Mouse (Mus musculus): ENCODE results near the gene Sbds. TPM values are rescaled to one million over a fixed set of nuclear protein-coding genes. Genes with fewer than 3 reads are reported as not detected.

Sbds gene
- polyA plus RNA-seq, 1 experiment = 24.4 TPM

- Histone ChIP-seq H3K36me3 (ENCODE audit: control insufficient read depth, insufficient read depth, low read length) (peaks cover 43% of the 10 kb centered on the region), H3K27ac (ENCODE audit: control insufficient read depth, insufficient read depth, low read length) (no peak overlapping the region), H3K4me3 (ENCODE audit: control insufficient read depth, insufficient read depth, low read length) (no peak overlapping the region), H3K4me1 (replicated peaks; ENCODE audit: control insufficient read depth, insufficient read depth, low read length) (no peaks in the 10 kb centered on the region), H3K27me3 (ENCODE audit: control insufficient read depth, insufficient read depth, low read length) (no peaks in the 10 kb centered on the region)
- 89% methylated on average over 7 of the region's 7 CpGs for WGBS
- DNase-seq = no peak
- no peak for TF ChIP-seq POLR2A (IDR thresholded peaks at IDR 0.05; ENCODE audit: control insufficient read depth, extremely low read depth, insufficient read depth, low read length, poor library complexity)
Measured at GRCm38 (mm10) chr5:130278011-130278472, 22.7 kb upstream of the Sbds start.

DNA sequence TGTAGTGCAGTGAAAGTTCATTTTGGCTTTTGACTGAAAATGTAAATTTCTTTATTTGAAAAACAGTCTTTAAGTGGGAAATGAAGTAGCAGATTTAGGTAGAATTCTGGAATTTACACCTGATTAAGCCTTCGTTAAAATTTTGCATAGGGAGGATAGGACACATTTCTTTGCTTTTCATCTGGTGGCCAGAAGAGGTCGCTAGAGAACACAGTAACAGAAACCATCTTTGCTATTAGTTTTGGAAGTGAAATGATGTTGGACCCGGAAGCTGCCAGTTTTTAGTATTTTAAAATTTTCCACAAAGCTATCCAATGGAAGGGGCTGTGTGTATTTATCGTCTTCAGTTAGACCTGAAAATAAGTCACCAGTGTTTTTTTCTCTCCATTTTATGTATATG is 20.2 kb upstream of the Sbds start:
- H3K27ac ChIP-seq (ENCODE audit: control insufficient read depth, insufficient read depth, low read length) = no peak overlapping the region
- H3K4me3 ChIP-seq (ENCODE audit: control insufficient read depth, insufficient read depth, low read length) = no peak overlapping the region
- no peak for TF ChIP-seq CTCF (IDR thresholded peaks at IDR 0.05; ENCODE audit: borderline replicate concordance, control insufficient read depth, extremely low read depth, insufficient read depth, low read length, poor library complexity)
- TF ChIP-seq POLR2A (IDR thresholded peaks at IDR 0.05; ENCODE audit: control insufficient read depth, extremely low read depth, insufficient read depth, low read length, poor library complexity) = no peak
- no peaks in the 10 kb centered on the region for H3K4me1 ChIP-seq (replicated peaks; ENCODE audit: control insufficient read depth, insufficient read depth, low read length)
- H3K36me3 ChIP-seq (ENCODE audit: control insufficient read depth, insufficient read depth, low read length) = peaks cover 38% of the 10 kb centered on the region
- DNase-seq = peak; percentile 17
- H3K27me3 ChIP-seq (ENCODE audit: control insufficient read depth, insufficient read depth, low read length) = no peaks in the 10 kb centered on the region
- 56% methylated on average over 4 of the region's 4 CpGs for WGBS

GRCm38 (mm10) chr5:130273046-130273445 is 17.7 kb upstream of the Sbds start:
- TF ChIP-seq POLR2A (IDR thresholded peaks at IDR 0.05; ENCODE audit: control insufficient read depth, extremely low read depth, insufficient read depth, low read length, poor library complexity) (no peak), CTCF (IDR thresholded peaks at IDR 0.05; ENCODE audit: borderline replicate concordance, control insufficient read depth, extremely low read depth, insufficient read depth, low read length, poor library complexity) (no peak)
- H3K27me3 ChIP-seq (ENCODE audit: control insufficient read depth, insufficient read depth, low read length) = no peaks in the 10 kb centered on the region
- peaks cover 27% of the 10 kb centered on the region for H3K36me3 ChIP-seq (ENCODE audit: control insufficient read depth, insufficient read depth, low read length)
- H3K4me3 ChIP-seq (ENCODE audit: control insufficient read depth, insufficient read depth, low read length) = no peak overlapping the region
- H3K27ac ChIP-seq (ENCODE audit: control insufficient read depth, insufficient read depth, low read length) = no peak overlapping the region
- no peaks in the 10 kb centered on the region for H3K4me1 ChIP-seq (replicated peaks; ENCODE audit: control insufficient read depth, insufficient read depth, low read length)
- WGBS = 99% methylated on average over 6 of the region's 6 CpGs
- DNase-seq = no peak

- H3K4me3 ChIP-seq (ENCODE audit: control insufficient read depth, insufficient read depth, low read length) = no peak overlapping the region
- 97% methylated on average over 1 of the region's 1 CpGs for WGBS
- peak; percentile 13 for DNase-seq
- TF ChIP-seq CTCF (IDR thresholded peaks at IDR 0.05; ENCODE audit: borderline replicate concordance, control insufficient read depth, extremely low read depth, insufficient read depth, low read length, poor library complexity) = no peak
- no peak for TF ChIP-seq POLR2A (IDR thresholded peaks at IDR 0.05; ENCODE audit: control insufficient read depth, extremely low read depth, insufficient read depth, low read length, poor library complexity)
- H3K27me3 ChIP-seq (ENCODE audit: control insufficient read depth, insufficient read depth, low read length) = no peaks in the 10 kb centered on the region
- H3K36me3 ChIP-seq (ENCODE audit: control insufficient read depth, insufficient read depth, low read length) = peaks cover 27% of the 10 kb centered on the region
- no peaks in the 10 kb centered on the region for H3K4me1 ChIP-seq (replicated peaks; ENCODE audit: control insufficient read depth, insufficient read depth, low read length)
- H3K27ac ChIP-seq (ENCODE audit: control insufficient read depth, insufficient read depth, low read length) = no peak overlapping the region
Measured at GRCm38 (mm10) chr5:130272344-130272743, 17.0 kb upstream of the Sbds start.

DNA sequence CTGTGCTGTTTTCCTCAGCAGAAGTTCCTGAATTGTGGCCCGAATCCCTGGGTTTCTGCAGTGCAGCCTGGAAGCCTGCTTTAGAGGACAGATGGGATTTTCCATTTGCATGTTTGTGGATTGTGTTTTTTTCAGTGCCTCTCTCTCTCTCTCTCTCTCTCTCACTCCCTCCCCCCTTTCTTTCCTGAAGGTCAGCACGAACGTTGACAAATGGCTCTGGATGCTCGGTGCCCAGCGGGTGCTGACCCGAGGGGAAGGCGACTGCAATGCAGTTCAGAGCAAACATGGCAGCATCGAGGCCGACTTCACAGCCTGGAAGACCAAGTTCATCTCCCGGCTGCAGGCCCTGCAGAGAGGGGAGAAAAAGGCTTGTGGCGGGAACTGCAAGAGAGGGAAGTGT is 13.6 kb upstream of the Sbds start:
- no peak for DNase-seq
- Histone ChIP-seq H3K27ac (ENCODE audit: control insufficient read depth, insufficient read depth, low read length) (no peak overlapping the region), H3K4me3 (ENCODE audit: control insufficient read depth, insufficient read depth, low read length) (no peak overlapping the region), H3K4me1 (replicated peaks; ENCODE audit: control insufficient read depth, insufficient read depth, low read length) (no peaks in the 10 kb centered on the region), H3K36me3 (ENCODE audit: control insufficient read depth, insufficient read depth, low read length) (peaks cover 11% of the 10 kb centered on the region), H3K27me3 (ENCODE audit: control insufficient read depth, insufficient read depth, low read length) (no peaks in the 10 kb centered on the region)
- WGBS = 91% methylated on average over 11 of the region's 11 CpGs
- TF ChIP-seq CTCF (IDR thresholded peaks at IDR 0.05; ENCODE audit: borderline replicate concordance, control insufficient read depth, extremely low read depth, insufficient read depth, low read length, poor library complexity) (no peak), POLR2A (IDR thresholded peaks at IDR 0.05; ENCODE audit: control insufficient read depth, extremely low read depth, insufficient read depth, low read length, poor library complexity) (no peak)

DNA sequence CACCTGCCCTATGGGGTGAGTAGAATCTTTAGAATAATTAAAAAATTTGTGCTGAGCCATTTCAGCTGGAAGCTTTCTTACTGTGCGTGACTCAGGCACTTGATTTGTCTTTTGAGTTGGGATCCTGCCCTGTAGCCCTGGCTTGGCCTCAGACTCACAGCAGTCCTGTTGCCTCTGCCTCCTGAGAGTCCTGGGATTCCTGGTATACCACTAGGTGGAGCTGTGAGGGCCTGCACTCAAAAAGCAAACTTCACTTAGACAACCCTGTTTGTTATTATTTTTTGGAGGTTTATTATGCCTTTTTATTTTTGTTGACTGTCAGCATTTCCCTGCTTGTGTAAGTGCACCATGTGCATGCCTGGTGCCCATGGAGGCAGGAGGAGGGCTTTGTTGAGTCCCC is 12.0 kb upstream of the Sbds start:
- 95% methylated on average over 1 of the region's 1 CpGs for WGBS
- no peaks in the 10 kb centered on the region for H3K4me1 ChIP-seq (replicated peaks; ENCODE audit: control insufficient read depth, insufficient read depth, low read length)
- H3K36me3 ChIP-seq (ENCODE audit: control insufficient read depth, insufficient read depth, low read length) = peaks cover 11% of the 10 kb centered on the region
- TF ChIP-seq CTCF (IDR thresholded peaks at IDR 0.05; ENCODE audit: borderline replicate concordance, control insufficient read depth, extremely low read depth, insufficient read depth, low read length, poor library complexity) (no peak), POLR2A (IDR thresholded peaks at IDR 0.05; ENCODE audit: control insufficient read depth, extremely low read depth, insufficient read depth, low read length, poor library complexity) (no peak)
- DNase-seq = peak; percentile 18
- no peaks in the 10 kb centered on the region for H3K27me3 ChIP-seq (ENCODE audit: control insufficient read depth, insufficient read depth, low read length)
- H3K4me3 ChIP-seq (ENCODE audit: control insufficient read depth, insufficient read depth, low read length) = no peak overlapping the region
- H3K27ac ChIP-seq (ENCODE audit: control insufficient read depth, insufficient read depth, low read length) = no peak overlapping the region

- DNase-seq = peak; percentile 32
- Histone ChIP-seq H3K4me3 (ENCODE audit: control insufficient read depth, insufficient read depth, low read length) (no peak overlapping the region), H3K27ac (ENCODE audit: control insufficient read depth, insufficient read depth, low read length) (no peak overlapping the region), H3K27me3 (ENCODE audit: control insufficient read depth, insufficient read depth, low read length) (no peaks in the 10 kb centered on the region), H3K4me1 (replicated peaks; ENCODE audit: control insufficient read depth, insufficient read depth, low read length) (no peaks in the 10 kb centered on the region), H3K36me3 (ENCODE audit: control insufficient read depth, insufficient read depth, low read length) (peaks cover 11% of the 10 kb centered on the region)
- TF ChIP-seq CTCF (IDR thresholded peaks at IDR 0.05; ENCODE audit: borderline replicate concordance, control insufficient read depth, extremely low read depth, insufficient read depth, low read length, poor library complexity) = peak; percentile 63; the same call in 1 of the 2 replicates
- TF ChIP-seq POLR2A (IDR thresholded peaks at IDR 0.05; ENCODE audit: control insufficient read depth, extremely low read depth, insufficient read depth, low read length, poor library complexity) = no peak
- WGBS = 94% methylated on average over 7 of the region's 7 CpGs
Measured at GRCm38 (mm10) chr5:130266651-130267050, 11.3 kb upstream of the Sbds start.

Data from thymus, adult 2 months (tissue).